Mouse (Mus musculus) naive thymus-derived CD4-positive, alpha-beta T cell, adult 2 months (primary cell): Measurements from ENCODE around the gene Mpv17l2.

Source experiments
- DNase-seq: peaks from one replicate; pipeline ENCODE4 v3.0.0-alpha.2; 2011; ENCODE audit warnings: low read depth

The Mpv17l2 gene

GRCm38 (mm10) chr8:70750128-70750680, 10.5 kb downstream of the Mpv17l2 start:
- no peak for DNase-seq

- no peak for DNase-seq
Measured at GRCm38 (mm10) chr8:70749097-70749674, 11.6 kb downstream of the Mpv17l2 start.

GRCm38 (mm10) chr8:70748246-70749096, 12.3 kb downstream of the Mpv17l2 start:
- no peak for DNase-seq

- no peak for DNase-seq
Measured at GRCm38 (mm10) chr8:70747211-70747890, 13.4 kb downstream of the Mpv17l2 start.

GRCm38 (mm10) chr8:70746676-70747075, 14.1 kb downstream of the Mpv17l2 start:
- no peak for DNase-seq

GRCm38 (mm10) chr8:70745691-70746220, 15.0 kb downstream of the Mpv17l2 start:
- DNase-seq, result no peak

GRCm38 (mm10) chr8:70744806-70745205, 15.9 kb downstream of the Mpv17l2 start:
- peak; percentile 47 for DNase-seq

GRCm38 (mm10) chr8:70743656-70744590, 16.8 kb downstream of the Mpv17l2 start:
- peak; percentile 66 for DNase-seq

- peak; percentile 51 for DNase-seq
Measured at GRCm38 (mm10) chr8:70742981-70743655, 17.6 kb downstream of the Mpv17l2 start.

GRCm38 (mm10) chr8:70742176-70742575, 18.6 kb downstream of the Mpv17l2 start:
- no peak for DNase-seq

GRCm38 (mm10) chr8:70741661-70742060, 19.1 kb downstream of the Mpv17l2 start:
- DNase-seq, result no peak

- no peak for DNase-seq
Measured at GRCm38 (mm10) chr8:70738211-70738610, 22.5 kb downstream of the Mpv17l2 start.

GRCm38 (mm10) chr8:70737705-70738104, 23.0 kb downstream of the Mpv17l2 start:
- no peak for DNase-seq

- DNase-seq, result no peak
Measured at GRCm38 (mm10) chr8:70730956-70731355, 29.8 kb downstream of the Mpv17l2 start.

- DNase-seq, result peak; percentile 64
Measured at GRCm38 (mm10) chr8:70729808-70730475, 30.8 kb downstream of the Mpv17l2 start.

- DNase-seq, result no peak
Measured at GRCm38 (mm10) chr8:70726721-70727120, 34.0 kb downstream of the Mpv17l2 start.

- no peak for DNase-seq
Measured at GRCm38 (mm10) chr8:70725792-70726447, 34.8 kb downstream of the Mpv17l2 start.

- DNase-seq, result no peak
Measured at GRCm38 (mm10) chr8:70724216-70724615, 36.5 kb downstream of the Mpv17l2 start.

- DNase-seq, result no peak
Measured at GRCm38 (mm10) chr8:70723486-70724210, 37.1 kb downstream of the Mpv17l2 start, which contains the start of gene Pde4c. Gene Pde4c (plus strand): TSS chr8:70723720.
